Mouse (Mus musculus) erythroblast, embryonic 14.5 days (primary cell): ENCODE measurements around the gene Il2rg.

Experiments used
- GATA1 ChIP-seq: IDR thresholded peaks from 2 replicates; pipeline ENCODE4 v1.6.1; 2012; ENCODE audit warnings: low read length, inconsistent platforms, mixed read lengths
- TAL1 ChIP-seq: IDR thresholded peaks from 3 replicates; pipeline ENCODE4 v1.6.1; 2012; ENCODE audit warnings: low read length, inconsistent platforms, mixed read lengths

- TF ChIP-seq GATA1 (no peak), TAL1 (no peak)
These were observed 32.5 kb upstream of the Il2rg start for GRCm38 (mm10) chrX:101300427-101301030.
